Comparison of ENCODE assay signal across 9 mouse cellular contexts in genomic region chr7:111241538-111241937, GRCm38 (mm10).
DNase-seq lines count a peak whose midpoint lies in the region; ATAC-seq lines count a peak whose summit lies in the region.
"Had no signal": no experiment of that assay in that cellular context is flagged by ENCODE, and none has a peak within 500 bp of the region (broad histone marks: within the 10 kb centered on the region; RNA-seq: fewer than 3 reads in every experiment).

No protein-coding gene starts in this region.

- H3K36me3 ChIP-seq in heart, embryonic 10.5 days = no peaks in the 10 kb centered on the region
- H3K36me3 ChIP-seq: neural tube, embryonic 13.5 days had no signal

- H3K4me3 ChIP-seq in heart, embryonic 10.5 days = no peak overlapping the region
- H3K4me3 ChIP-seq: neural tube, embryonic 13.5 days had no signal

- no peak overlapping the region for H3K27ac ChIP-seq in heart, embryonic 10.5 days
- H3K27ac ChIP-seq: neural tube, embryonic 13.5 days had no signal

- H3K27me3 ChIP-seq in heart, embryonic 10.5 days (ENCODE audit: insufficient read depth, poor library complexity, severe bottlenecking) = 0 out of 2 replicates have a peak, but pooled peaks cover 5% of the 10 kb centered on the region
- H3K27me3 ChIP-seq: neural tube, embryonic 13.5 days had no signal

- ATAC-seq in inflammation-experienced regulatory T-cells, adult 6 months = no peak

- intact Hi-C loops in gastrocnemius, postnatal 36 days (cut with DNase I) = loop anchor here (1.0 to 5.0 kb wide), 2 partner anchors 59 to 194 kb away; no protein-coding TSS in a partner anchor

- H3K4me1 ChIP-seq in heart, embryonic 10.5 days = no peaks in the 10 kb centered on the region

- 52% methylated on average over 4 of the region's 4 CpGs for WGBS in heart, embryonic 10.5 days

- no peaks in the 10 kb centered on the region for H3K9me3 ChIP-seq in heart, embryonic 10.5 days

- peak; percentile 40 for DNase-seq in heart, adult 8-10 months (ENCODE audit: low spot score)
- DNase-seq in heart, embryonic 10.5 days (ENCODE audit: low spot score) = no peak
- DNase-seq in lung, postnatal 10 days = peak; percentile 47
- DNase-seq in lung, postnatal 25 days (ENCODE audit: low spot score) = no peak
- peak; percentile 56 for DNase-seq in brain, adult 2 months (ENCODE audit: low read depth, low spot score)
- DNase-seq in lung, postnatal 14 days = peak; percentile 48
- no peak for DNase-seq in gastrocnemius, postnatal 36 days

Comparison
In these comparisons a context has a peak if more than half of its experiments do, and no peak if none do; other contexts are left out.
1. DNase-seq: peak in heart, adult 8-10 months (single experiment), lung, postnatal 10 days (single experiment), brain, adult 2 months (single experiment) and lung, postnatal 14 days (single experiment); none in heart, embryonic 10.5 days (single experiment), lung, postnatal 25 days (single experiment) and gastrocnemius, postnatal 36 days (0 of 2).